Mouse (Mus musculus) G1E (cell line): ENCODE data around the gene Myo1h.

ENCODE experiments used
- CTCF ChIP-seq: IDR thresholded peaks from 2 replicates; pipeline ENCODE4 v1.5.1; 2012; ENCODE audit warnings: low read depth, low read length, inconsistent platforms, mixed read lengths
- GATA1 ChIP-seq: IDR thresholded peaks from 2 replicates; pipeline ENCODE4 v1.6.1; 2012; ENCODE audit warnings: borderline replicate concordance, low read length, inconsistent platforms, mixed read lengths
- GATA2 ChIP-seq: IDR thresholded peaks from 2 replicates; pipeline ENCODE4 v1.6.1; 2012; ENCODE audit warnings: low read depth, low read length, inconsistent platforms, borderline replicate concordance
- POLR2AphosphoS5 ChIP-seq: IDR thresholded peaks from 2 replicates; pipeline ENCODE4 v1.6.1; 2012; ENCODE audit warnings: low read depth, low read length, inconsistent platforms; ENCODE audit not compliant: insufficient replicate concordance
- TAL1 ChIP-seq: conservative IDR thresholded peaks from 2 replicates; pipeline ENCODE4 v1.6.1; 2012; ENCODE audit warnings: low read depth, low read length, inconsistent platforms, mixed read lengths

DNA sequence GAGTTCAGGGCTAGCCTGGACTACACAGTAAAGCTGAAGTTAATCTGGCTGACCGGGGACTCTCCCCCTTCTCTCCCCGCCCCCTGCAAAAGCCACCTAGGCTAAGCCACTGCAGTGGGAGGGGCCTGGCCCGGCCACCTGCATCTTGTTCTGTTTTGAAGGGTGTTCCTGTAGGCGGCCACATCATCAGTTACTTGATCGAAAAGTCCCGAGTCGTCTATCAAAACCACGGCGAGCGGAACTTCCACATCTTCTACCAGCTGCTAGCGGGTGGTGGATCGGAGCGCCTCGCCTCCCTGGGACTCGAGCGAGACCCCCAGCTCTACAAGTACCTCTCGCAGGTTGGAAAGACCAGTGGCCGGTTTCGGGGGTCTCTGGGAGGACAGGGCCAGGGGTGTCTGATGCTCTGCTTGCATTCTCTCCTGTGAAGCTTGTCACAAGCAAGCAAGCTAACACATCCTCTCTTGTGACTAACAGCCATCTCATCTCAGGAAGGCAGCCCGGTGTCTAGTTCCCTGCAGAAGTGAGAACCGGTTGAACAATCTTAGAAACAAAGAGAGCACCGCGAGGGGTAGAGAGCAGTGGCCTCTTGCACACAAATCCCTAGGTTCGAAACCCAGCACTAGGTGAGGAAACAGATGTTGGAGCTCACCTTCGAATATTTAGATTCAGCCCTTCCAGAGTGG is 34.3 kb downstream of the Myo1h start:
- TF ChIP-seq CTCF, result no peak
- no peak for TF ChIP-seq TAL1
- no peak for TF ChIP-seq GATA1
- TF ChIP-seq POLR2AphosphoS5, result no peak
- no peak for TF ChIP-seq GATA2
